Mouse (Mus musculus) MEL (cell line): ENCODE measurements at regions not wholly inside any gene's neighbourhood (a gene's known extent, or its start where the extent isn't known, plus 50 kb on each side); places are given as distances from the start of the nearest gene placed in this dataset.

Experiments
- DNase-seq: peaks from one replicate; pipeline ENCODE4 v3.0.0; 2011; ENCODE audit warnings: low read depth, low spot score
- H3K27ac ChIP-seq: 2 replicates; pipeline ENCODE4 v1.5.1; 2012; ENCODE audit warnings: low read depth, mild to moderate bottlenecking, control low read depth, low read length, moderate library complexity; ENCODE audit not compliant: control insufficient read depth
- H3K27me3 ChIP-seq, 2 experiments: fragments of 150-350 bp in 1 of 2; sonication (generic) in 1 of 2; 2 replicates each; pipeline ENCODE4 v1.6.1; 2012; ENCODE audit warnings: low read length in 2 of 2, mild to moderate bottlenecking in 2 of 2, improper control_type of control experiment in 1 of 2, moderate library complexity in 1 of 2; ENCODE audit not compliant: insufficient read depth in 2 of 2, control insufficient read depth in 1 of 2
- H3K36me3 ChIP-seq, 2 experiments: 2 replicates each; pipeline ENCODE4 v1.6.1; 2012 to 2014; ENCODE audit warnings: low read length in 2 of 2, improper control_type of control experiment in 1 of 2, inconsistent platforms in 1 of 2, mild to moderate bottlenecking in 1 of 2; ENCODE audit not compliant: insufficient read depth in 2 of 2, control insufficient read depth in 1 of 2
- H3K4me1 ChIP-seq, 2 experiments: fragments of 150-350 bp in 1 of 2; sonication (generic) in 1 of 2; 2 replicates each; pipeline ENCODE4 v1.6.1; 2012; ENCODE audit warnings: low read length in 2 of 2, improper control_type of control experiment in 1 of 2, mild to moderate bottlenecking in 1 of 2; ENCODE audit not compliant: insufficient read depth in 2 of 2, control insufficient read depth in 1 of 2
- H3K4me3 ChIP-seq, 2 experiments: fragments of 150-350 bp in 1 of 2; sonication (generic) in 1 of 2; 2 replicates each; pipeline ENCODE4 v1.5.1; 2012; ENCODE audit warnings: low read depth in 2 of 2, low read length in 2 of 2, mild to moderate bottlenecking in 2 of 2, moderate library complexity in 2 of 2, control low read depth in 1 of 2, improper control_type of control experiment in 1 of 2; ENCODE audit not compliant: control insufficient read depth in 1 of 2, insufficient read depth in 1 of 2
- H3K79me2 ChIP-seq: 2 replicates; pipeline ENCODE4 v1.6.1; 2012; ENCODE audit warnings: mild to moderate bottlenecking, low read length, moderate library complexity; ENCODE audit not compliant: control insufficient read depth, poor library complexity, insufficient read depth
- H3K9ac ChIP-seq: 2 replicates; pipeline ENCODE4 v1.6.1; 2012; ENCODE audit warnings: low read depth, mild to moderate bottlenecking, control low read depth, low read length, moderate library complexity; ENCODE audit not compliant: control insufficient read depth, poor library complexity, severe bottlenecking
- H3K9me3 ChIP-seq: fragments of 150-350 bp; sonication (generic); replicated peaks from 2 replicates; pipeline ENCODE4 v1.6.1; 2012; ENCODE audit warnings: mild to moderate bottlenecking, low read length, improper control_type of control experiment, moderate library complexity; ENCODE audit not compliant: insufficient read depth
- BHLHE40 ChIP-seq: IDR thresholded peaks from 2 replicates; pipeline ENCODE4 v1.6.1; 2012; ENCODE audit warnings: low read depth, mild to moderate bottlenecking, inconsistent platforms, low read length, improper control_type of control experiment, borderline replicate concordance
- CHD1 ChIP-seq: IDR thresholded peaks from 2 replicates; pipeline ENCODE4 v1.6.1; 2012; ENCODE audit warnings: low read depth, mild to moderate bottlenecking, inconsistent platforms, low read length, improper control_type of control experiment
- EP300 ChIP-seq, 2 experiments: IDR thresholded peaks; 2 replicates each; pipeline ENCODE4 v1.6.1; 2011; ENCODE audit warnings: improper control_type of control experiment in 2 of 2, low read length in 2 of 2, low read depth in 1 of 2, mild to moderate bottlenecking in 1 of 2
- ETS1 ChIP-seq: IDR thresholded peaks from 2 replicates; pipeline ENCODE4 v1.6.1; 2012; ENCODE audit warnings: low read depth, mild to moderate bottlenecking, inconsistent platforms, low read length, improper control_type of control experiment, moderate library complexity
- GABPA ChIP-seq: IDR thresholded peaks from 2 replicates; pipeline ENCODE4 v1.6.1; 2012; ENCODE audit warnings: low read depth, mild to moderate bottlenecking, inconsistent platforms, low read length, improper control_type of control experiment, moderate library complexity
- GATA1 ChIP-seq: IDR thresholded peaks from 2 replicates; pipeline ENCODE4 v1.6.1; 2011; ENCODE audit warnings: low read depth, low read length, improper control_type of control experiment
- HCFC1 ChIP-seq: IDR thresholded peaks from 2 replicates; pipeline ENCODE4 v1.6.1; 2012; ENCODE audit warnings: low read depth, mild to moderate bottlenecking, inconsistent platforms, low read length, improper control_type of control experiment, moderate library complexity
- JUND ChIP-seq: IDR thresholded peaks from 2 replicates; pipeline ENCODE4 v1.6.1; 2011; ENCODE audit warnings: low read depth, mild to moderate bottlenecking, improper control_type of control experiment, low read length
- KAT2A ChIP-seq: conservative IDR thresholded peaks from 2 replicates; pipeline ENCODE4 v1.6.1; 2012; ENCODE audit warnings: low read depth, low read length, improper control_type of control experiment, inconsistent platforms
- MYB ChIP-seq: IDR thresholded peaks from 2 replicates; pipeline ENCODE4 v1.6.1; 2011; ENCODE audit warnings: mild to moderate bottlenecking, low read depth, low read length, improper control_type of control experiment
- RAD21 ChIP-seq: IDR thresholded peaks from 2 replicates; pipeline ENCODE4 v1.6.1; 2011; ENCODE audit warnings: mild to moderate bottlenecking, low read depth, low read length, improper control_type of control experiment
- RCOR1 ChIP-seq: IDR thresholded peaks from 2 replicates; pipeline ENCODE4 v1.6.1; 2012; ENCODE audit warnings: low read depth, mild to moderate bottlenecking, inconsistent platforms, low read length, improper control_type of control experiment
- SIN3A ChIP-seq: IDR thresholded peaks from 2 replicates; pipeline ENCODE4 v1.6.1; 2012; ENCODE audit warnings: low read length, improper control_type of control experiment, inconsistent platforms
- TAL1 ChIP-seq: IDR thresholded peaks from 2 replicates; pipeline ENCODE4 v1.6.1; 2012; ENCODE audit warnings: mild to moderate bottlenecking, inconsistent platforms, low read length, moderate library complexity, mixed read lengths
- TBP ChIP-seq: IDR thresholded peaks from 2 replicates; pipeline ENCODE4 v1.8.0; 2011; ENCODE audit warnings: low read depth, low read length, improper control_type of control experiment
- UBTF ChIP-seq: IDR thresholded peaks from 2 replicates; pipeline ENCODE4 v1.6.1; 2012; ENCODE audit warnings: low read depth, mild to moderate bottlenecking, inconsistent platforms, low read length, improper control_type of control experiment, moderate library complexity, borderline replicate concordance; ENCODE audit not compliant: insufficient read depth
- USF1 ChIP-seq: IDR thresholded peaks from 2 replicates; pipeline ENCODE4 v1.6.1; 2014; ENCODE audit warnings: low read depth, mild to moderate bottlenecking, inconsistent platforms, low read length, improper control_type of control experiment, moderate library complexity
- USF2 ChIP-seq, 2 experiments: IDR thresholded peaks; 2 replicates each; pipeline ENCODE4 v1.6.1; 2011 to 2012; ENCODE audit warnings: improper control_type of control experiment in 2 of 2, low read length in 2 of 2, borderline replicate concordance in 1 of 2, inconsistent platforms in 1 of 2, low read depth in 1 of 2, mild to moderate bottlenecking in 1 of 2; ENCODE audit not compliant: insufficient read depth in 1 of 2
- ZNF384 ChIP-seq: IDR thresholded peaks from 2 replicates; pipeline ENCODE4 v1.6.1; 2012; ENCODE audit warnings: low read depth, mild to moderate bottlenecking, inconsistent platforms, low read length, improper control_type of control experiment

DNA sequence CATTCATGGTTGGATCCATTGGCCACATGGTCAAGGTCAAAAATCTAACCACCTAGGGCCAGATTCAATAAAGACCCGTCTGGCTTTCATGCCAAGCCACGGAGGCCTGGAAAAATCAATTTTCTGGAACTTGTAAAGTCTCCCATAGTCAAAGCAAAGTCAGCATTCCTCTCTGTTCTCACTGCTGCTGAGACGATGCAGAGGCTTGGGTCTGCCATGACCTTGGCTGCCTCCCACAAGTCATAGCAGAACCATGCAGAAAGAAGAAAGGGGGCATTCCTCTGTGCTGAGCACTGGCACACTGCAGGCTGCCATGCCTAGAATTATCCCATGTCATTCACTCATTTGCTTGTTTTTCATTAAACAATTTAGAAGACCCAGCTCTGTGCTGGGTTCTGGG lies 288.5 kb downstream of the Pax1 start:
- no peaks in the 10 kb centered on the region for H3K4me1 ChIP-seq
- H3K36me3 ChIP-seq: no peaks in the 10 kb centered on the region
- TF ChIP-seq HCFC1 (no peak), GABPA (no peak), SIN3A (no peak), USF1 (no peak), TAL1 (no peak)
- H3K9ac ChIP-seq: no peak overlapping the region
- H3K79me2 ChIP-seq: no peaks in the 10 kb centered on the region
- H3K27ac ChIP-seq: no peak overlapping the region
- H3K27me3 ChIP-seq: no peaks in the 10 kb centered on the region
- H3K9me3 ChIP-seq: no peaks in the 10 kb centered on the region
- no peak for DNase-seq
- H3K4me3 ChIP-seq: no peak overlapping the region

DNA sequence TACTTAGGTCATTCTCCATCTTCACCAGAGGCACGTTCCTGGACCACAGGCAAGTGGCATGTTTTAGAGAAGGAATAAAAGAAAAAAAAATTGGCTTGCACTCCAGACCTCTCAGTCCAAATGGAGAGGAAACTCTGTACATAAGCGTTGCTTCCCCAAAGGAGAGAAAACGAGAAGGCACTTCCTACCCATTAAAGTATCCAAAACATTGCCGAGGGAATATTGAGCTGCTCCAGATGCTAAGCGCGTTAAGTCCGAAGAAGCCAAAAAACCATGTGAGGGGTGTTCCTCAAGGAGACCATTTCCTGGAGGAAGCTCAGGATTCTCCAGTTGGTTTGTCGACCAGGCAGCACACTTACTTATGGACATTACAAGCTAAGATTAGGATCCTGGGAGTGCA lies 286.2 kb downstream of the Pax1 start:
- DNase-seq: no peak
- Histone ChIP-seq H3K4me3 (no peak overlapping the region), H3K36me3 (no peaks in the 10 kb centered on the region), H3K4me1 (no peaks in the 10 kb centered on the region), H3K9me3 (no peaks in the 10 kb centered on the region), H3K27me3 (no peaks in the 10 kb centered on the region), H3K79me2 (no peaks in the 10 kb centered on the region), H3K9ac (no peak overlapping the region), H3K27ac (no peak overlapping the region)
- TF ChIP-seq ETS1 (no peak), KAT2A (no peak), ZNF384 (no peak), GATA1 (no peak), EP300 (IDR thresholded peaks at IDR 0.05; ENCODE audit: low read depth in 1 of 2, low read length in 2 of 2) (no peak), TBP (no peak), MYB (no peak), RCOR1 (no peak), HCFC1 (no peak), BHLHE40 (no peak), JUND (no peak), USF2 (IDR thresholded peaks at IDR 0.05; ENCODE audit: borderline replicate concordance in 1 of 2, insufficient read depth in 1 of 2, low read depth in 1 of 2, low read length in 2 of 2) (no peak), CHD1 (no peak), USF1 (no peak), RAD21 (no peak), UBTF (no peak)
